Mouse (Mus musculus): ENCODE data around the gene Ttll13. TPM values are rescaled to one million over a fixed set of nuclear protein-coding genes. Genes with fewer than 3 reads are reported as not detected.

The Ttll13 gene
- polyA plus RNA-seq, 1 experiment from 2014 or later = 1.0 TPM

- no peak overlapping the region for H3K4me3 ChIP-seq (replicated peaks; ENCODE audit: low read depth, low read length)
- no peak overlapping the region for H3K9ac ChIP-seq (ENCODE audit: low read depth, low read length)
- ATAC-seq (replicated peaks; ENCODE audit: low FRiP score, low read depth) = no peak
- H3K27me3 ChIP-seq (ENCODE audit: insufficient read depth, low read length) = no peaks in the 10 kb centered on the region
- H3K9me3 ChIP-seq (replicated peaks; ENCODE audit: low read length) = no peaks in the 10 kb centered on the region
- no peak overlapping the region for H3K27ac ChIP-seq
- TF ChIP-seq CTCF (IDR thresholded peaks at IDR 0.05; ENCODE audit: low read depth) = no peak
- H3K4me1 ChIP-seq (replicated peaks; ENCODE audit: insufficient read depth, low read length) = 0 out of 2 replicates have a peak, but pooled peaks cover 5% of the 10 kb centered on the region
- WGBS = 64% methylated on average over 2 of the region's 2 CpGs
- no peak for DNase-seq (ENCODE audit: low spot score)
- no peaks in the 10 kb centered on the region for H3K36me3 ChIP-seq (ENCODE audit: insufficient read depth, low read length)
- no peak overlapping the region for H3K4me2 ChIP-seq (ENCODE audit: low read length)
Observed at GRCm38 (mm10) chr7:80257706-80258105, 11.5 kb downstream of the Ttll13 start.

- Histone ChIP-seq H3K9ac (ENCODE audit: low read depth, low read length) (peak within 1 kb of the TSS; percentile 72), H3K4me1 (replicated peaks; ENCODE audit: insufficient read depth, low read length) (0 out of 2 replicates have a peak, but pooled peaks cover 5% of the 10 kb centered on the region), H3K9me3 (replicated peaks; ENCODE audit: low read length) (no peaks in the 10 kb centered on the region), H3K4me3 (replicated peaks; ENCODE audit: low read depth, low read length) (peak within 1 kb of the TSS; percentile 74), H3K27me3 (ENCODE audit: insufficient read depth, low read length) (no peaks in the 10 kb centered on the region), H3K27ac (peak within 1 kb of the TSS; percentile 80), H3K4me2 (ENCODE audit: low read length) (peak within 1 kb of the TSS; percentile 77), H3K36me3 (ENCODE audit: insufficient read depth, low read length) (peaks cover 15% of the 10 kb centered on the region)
- WGBS = 26% methylated on average over 40 of the region's 40 CpGs
- DNase-seq (ENCODE audit: low spot score) (peak; percentile 96), ATAC-seq (replicated peaks; ENCODE audit: low FRiP score, low read depth) (peak; percentile 90)
- TF ChIP-seq CTCF (IDR thresholded peaks at IDR 0.05; ENCODE audit: low read depth) = peak; percentile 22; the same call in 1 of the 2 replicates
Observed at GRCm38 (mm10) chr7:80260625-80261371, 14.6 kb downstream of the Ttll13 start, which contains the start of gene Ngrn. TSS of gene Ngrn (plus strand) at chr7:80261215.

GRCm38 (mm10) chr7:80261372-80261990, 15.3 kb downstream of the Ttll13 start:
- peak; percentile 60 for ATAC-seq (replicated peaks; ENCODE audit: low FRiP score, low read depth)
- peak; percentile 38 for DNase-seq (ENCODE audit: low spot score)
- H3K9me3 ChIP-seq (replicated peaks; ENCODE audit: low read length) = no peaks in the 10 kb centered on the region
- H3K27me3 ChIP-seq (ENCODE audit: insufficient read depth, low read length) = no peaks in the 10 kb centered on the region
- peak overlapping the region; percentile 77 for H3K4me2 ChIP-seq (ENCODE audit: low read length)
- peak overlapping the region; percentile 72 for H3K9ac ChIP-seq (ENCODE audit: low read depth, low read length)
- peak overlapping the region; percentile 74 for H3K4me3 ChIP-seq (replicated peaks; ENCODE audit: low read depth, low read length)
- under 1% methylated on average over 32 of the region's 32 CpGs for WGBS
- H3K36me3 ChIP-seq (ENCODE audit: insufficient read depth, low read length) = peaks cover 21% of the 10 kb centered on the region
- H3K4me1 ChIP-seq (replicated peaks; ENCODE audit: insufficient read depth, low read length) = 0 out of 2 replicates have a peak, but pooled peaks cover 5% of the 10 kb centered on the region
- H3K27ac ChIP-seq = peak overlapping the region; percentile 80
- TF ChIP-seq CTCF (IDR thresholded peaks at IDR 0.05; ENCODE audit: low read depth) = no peak

- no peak for DNase-seq (ENCODE audit: low spot score)
- no peaks in the 10 kb centered on the region for H3K9me3 ChIP-seq (replicated peaks; ENCODE audit: low read length)
- H3K27me3 ChIP-seq (ENCODE audit: insufficient read depth, low read length) = no peaks in the 10 kb centered on the region
- H3K36me3 ChIP-seq (ENCODE audit: insufficient read depth, low read length) = peaks cover 28% of the 10 kb centered on the region
- whole genome bisulfite sequencing = 92% methylated on average over 12 of the region's 12 CpGs
- no peak overlapping the region for H3K27ac ChIP-seq
- no peak for TF ChIP-seq CTCF (IDR thresholded peaks at IDR 0.05; ENCODE audit: low read depth)
- no peak overlapping the region for H3K4me2 ChIP-seq (ENCODE audit: low read length)
- peaks cover 11% of the 10 kb centered on the region; the same call in 1 of the 2 replicates for H3K4me1 ChIP-seq (replicated peaks; ENCODE audit: insufficient read depth, low read length)
- H3K4me3 ChIP-seq (replicated peaks; ENCODE audit: low read depth, low read length) = no peak overlapping the region
- H3K9ac ChIP-seq (ENCODE audit: low read depth, low read length) = no peak overlapping the region
- ATAC-seq (replicated peaks; ENCODE audit: low FRiP score, low read depth) = no peak
Observed at GRCm38 (mm10) chr7:80264606-80265005, 18.4 kb downstream of the Ttll13 start.

GRCm38 (mm10) chr7:80267764-80268163, 21.6 kb downstream of the Ttll13 start:
- no peak overlapping the region for H3K4me3 ChIP-seq (replicated peaks; ENCODE audit: low read depth, low read length)
- H3K36me3 ChIP-seq (ENCODE audit: insufficient read depth, low read length) = peaks cover 28% of the 10 kb centered on the region
- H3K9ac ChIP-seq (ENCODE audit: low read depth, low read length) = no peak overlapping the region
- ATAC-seq (replicated peaks; ENCODE audit: low FRiP score, low read depth) (no peak), DNase-seq (ENCODE audit: low spot score) (no peak)
- no peak overlapping the region for H3K27ac ChIP-seq
- peaks cover 13% of the 10 kb centered on the region for H3K4me1 ChIP-seq (replicated peaks; ENCODE audit: insufficient read depth, low read length)
- WGBS = 74% methylated on average over 1 of the region's 1 CpGs
- no peaks in the 10 kb centered on the region for H3K9me3 ChIP-seq (replicated peaks; ENCODE audit: low read length)
- no peak for TF ChIP-seq CTCF (IDR thresholded peaks at IDR 0.05; ENCODE audit: low read depth)
- no peak overlapping the region for H3K4me2 ChIP-seq (ENCODE audit: low read length)
- H3K27me3 ChIP-seq (ENCODE audit: insufficient read depth, low read length) = no peaks in the 10 kb centered on the region

- H3K36me3 ChIP-seq (ENCODE audit: insufficient read depth, low read length) = peaks cover 31% of the 10 kb centered on the region
- H3K9ac ChIP-seq (ENCODE audit: low read depth, low read length) = peak within 1 kb of the TSS; percentile 71
- ATAC-seq (replicated peaks; ENCODE audit: low FRiP score, low read depth) (peak; percentile 92), DNase-seq (ENCODE audit: low spot score) (peak; percentile 95)
- H3K9me3 ChIP-seq (replicated peaks; ENCODE audit: low read length) = no peaks in the 10 kb centered on the region
- peak within 1 kb of the TSS; percentile 68 for H3K4me3 ChIP-seq (replicated peaks; ENCODE audit: low read depth, low read length)
- H3K4me1 ChIP-seq (replicated peaks; ENCODE audit: insufficient read depth, low read length) = peaks cover 13% of the 10 kb centered on the region
- WGBS = 5% methylated on average over 21 of the region's 21 CpGs
- H3K4me2 ChIP-seq (ENCODE audit: low read length) = peak within 1 kb of the TSS; percentile 97
- no peak for TF ChIP-seq CTCF (IDR thresholded peaks at IDR 0.05; ENCODE audit: low read depth)
- no peaks in the 10 kb centered on the region for H3K27me3 ChIP-seq (ENCODE audit: insufficient read depth, low read length)
- H3K27ac ChIP-seq = peak within 1 kb of the TSS; percentile 79
Observed at GRCm38 (mm10) chr7:80268897-80269750, 22.9 kb downstream of the Ttll13 start, which contains the start of gene Vps33b. TSS of gene Vps33b (plus strand) at chr7:80269649.

Data from kidney, postnatal 0 days (tissue).